Mouse (Mus musculus): ENCODE results near the gene Zcchc8.

DNA sequence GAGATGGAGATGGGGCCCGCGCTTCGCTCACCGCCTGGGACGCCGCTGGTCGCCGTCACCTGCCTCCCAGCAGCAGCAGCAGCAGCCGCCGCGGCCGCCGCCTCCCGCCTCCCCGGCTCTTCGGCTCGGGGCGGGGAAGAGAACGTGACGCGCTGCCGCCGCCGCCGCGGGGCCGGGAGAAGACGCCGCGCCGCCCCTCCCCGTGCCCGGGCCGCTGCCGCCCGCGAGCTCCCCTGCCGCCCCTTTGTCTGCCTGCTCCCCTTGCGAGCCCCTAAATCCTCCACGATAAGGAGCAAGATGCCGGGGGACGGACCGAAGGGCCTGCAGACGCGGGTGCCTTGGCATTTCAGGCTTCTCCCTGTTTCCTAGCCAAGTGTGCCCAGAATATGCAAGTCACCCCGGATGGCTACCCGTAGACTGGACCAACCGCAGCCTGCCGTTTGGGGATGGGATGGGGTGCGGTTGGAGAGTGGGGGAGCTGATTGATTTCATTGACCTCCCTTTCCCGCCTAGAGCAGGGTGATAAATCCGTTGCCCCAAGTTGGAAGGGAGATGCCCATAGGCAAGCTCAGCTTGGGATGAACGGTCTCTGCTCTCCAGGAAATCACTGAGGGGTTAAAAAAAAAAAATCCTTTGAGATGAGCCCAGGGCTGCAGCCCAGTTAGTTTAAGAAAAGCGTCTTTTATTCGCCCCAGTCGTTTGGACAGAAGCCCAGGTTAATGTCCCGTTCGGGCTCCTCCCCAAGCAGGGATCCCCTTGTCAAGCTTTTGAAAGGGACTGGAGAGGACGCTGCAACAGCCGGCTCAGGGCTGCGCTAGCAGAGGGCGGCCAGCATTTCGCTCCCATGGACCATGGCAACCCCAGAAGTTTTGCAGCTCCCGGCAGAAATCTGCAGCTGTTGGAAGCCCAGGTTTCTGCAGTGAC, 36.4 kb downstream of the Zcchc8 start, which contains the start of gene Clip1:
- TF ChIP-seq POLR2A (IDR thresholded peaks at IDR 0.05; ENCODE audit: low read depth, low read length) (peak; percentile 79), CTCF (IDR thresholded peaks at IDR 0.05; ENCODE audit: borderline replicate concordance, insufficient read depth, low read length) (no peak)

All from embryonic fibroblast, embryonic 13.5 days (primary cell).